Comparison of ENCODE assay signal across 22 mouse cellular contexts in genomic region chr10:121582287-121582686, GRCm38 (mm10). TPM values are rescaled to one million over a fixed set of nuclear protein-coding genes. Genes with fewer than 3 reads are reported as not detected.
A peak's percentile ranks its signal among the peaks of the same experiment; 100 is the strongest.
DNase-seq lines count a peak whose midpoint lies in the region; ATAC-seq lines count a peak whose summit lies in the region.
"Had no signal": no experiment of that assay in that cellular context is flagged by ENCODE, and none has a peak within 500 bp of the region (broad histone marks: within the 10 kb centered on the region; RNA-seq: fewer than 3 reads in every experiment).

No protein-coding gene starts in this region.

- H3K9ac ChIP-seq in kidney, embryonic 15.5 days = no peak overlapping the region
- H3K9ac ChIP-seq: embryonic facial prominence, embryonic 12.5 days; forebrain, embryonic 13.5 days; forebrain, embryonic 15.5 days; forebrain, postnatal 0 days had no signal

- peaks cover 53% of the 10 kb centered on the region for H3K36me3 ChIP-seq in kidney, embryonic 15.5 days
- peaks cover 56% of the 10 kb centered on the region for H3K36me3 ChIP-seq in megakaryocyte, embryonic 14.5 days (replicated peaks; ENCODE audit: low read length)
- peaks cover 52% of the 10 kb centered on the region for H3K36me3 ChIP-seq in macrophage (ENCODE audit: inconsistent target)

- peak; percentile 5 for DNase-seq in kidney, postnatal 10 days
- DNase-seq in layer of hippocampus, postnatal 10 days (ENCODE audit: low spot score in 2 of 2) = no peak
- DNase-seq: adrenal gland, adult 2 months; adrenal gland, postnatal 10 days; adrenal gland, postnatal 25 days; cerebellum, adult 11 months; cerebellum, adult 18-20 months; cerebellum, adult 9-10 months; cerebellum, postnatal 10 days; cerebellum, postnatal 25 days; forebrain, postnatal 0 days had no signal

- H3K27me3 ChIP-seq in kidney, embryonic 15.5 days = no peaks in the 10 kb centered on the region
- H3K27me3 ChIP-seq in megakaryocyte, embryonic 14.5 days (replicated peaks) = no peaks in the 10 kb centered on the region
- H3K27me3 ChIP-seq: embryonic facial prominence, embryonic 12.5 days; forebrain, embryonic 13.5 days; forebrain, embryonic 15.5 days had no signal

- H3K4me3 ChIP-seq in kidney, embryonic 15.5 days (replicated peaks) = no peak overlapping the region
- peak overlapping the region; percentile 18 for H3K4me3 ChIP-seq in megakaryocyte, embryonic 14.5 days (replicated peaks)
- H3K4me3 ChIP-seq in brown adipose tissue, adult 24 weeks (ENCODE audit: insufficient read depth, low read depth, low read length) = no peak overlapping the region
- H3K4me3 ChIP-seq in macrophage (ENCODE audit: inconsistent target) = no peak overlapping the region
- H3K4me3 ChIP-seq: embryonic facial prominence, embryonic 10.5 days; embryonic facial prominence, embryonic 12.5 days; forebrain, embryonic 13.5 days; forebrain, embryonic 15.5 days had no signal

- no peak overlapping the region for H3K27ac ChIP-seq in kidney, embryonic 15.5 days
- peak overlapping the region; percentile 69; the same call in 1 of the 2 replicates for H3K27ac ChIP-seq in brown adipose tissue, adult 24 weeks (replicated peaks; ENCODE audit: low read depth, low read length)
- H3K27ac ChIP-seq in macrophage = peak overlapping the region; percentile 31
- H3K27ac ChIP-seq: embryonic facial prominence, embryonic 10.5 days; embryonic facial prominence, embryonic 12.5 days; forebrain, embryonic 13.5 days; forebrain, embryonic 15.5 days had no signal

- H3K79me2 ChIP-seq in macrophage (ENCODE audit: inconsistent target) = peaks cover 88% of the 10 kb centered on the region

- no peak for ATAC-seq in kidney, embryonic 15.5 days (replicated peaks; ENCODE audit: low FRiP score)
- ATAC-seq in megakaryocyte, adult 5-6 weeks (ENCODE audit: poor library complexity, severe bottlenecking) = no peak
- no peak for ATAC-seq in cerebellum, adult (ENCODE audit: insufficient number of reproducible peaks, low FRiP score, low TSS enrichment)
- ATAC-seq: forebrain, embryonic 13.5 days; forebrain, embryonic 15.5 days; forebrain, postnatal 0 days had no signal

- WGBS in kidney, embryonic 15.5 days = 93% methylated on average over 8 of the region's 8 CpGs
- WGBS in macrophage (ENCODE audit: missing documents) = 90% methylated on average over 8 of the region's 8 CpGs

- H3K4me1 ChIP-seq in kidney, embryonic 15.5 days = peaks cover 12% of the 10 kb centered on the region
- H3K4me1 ChIP-seq in megakaryocyte, embryonic 14.5 days = peaks cover 46% of the 10 kb centered on the region
- H3K4me1 ChIP-seq in brown adipose tissue, adult 24 weeks (ENCODE audit: control insufficient read depth, insufficient read depth, insufficient read length, low read length) = peaks cover 9% of the 10 kb centered on the region; the same call in 1 of the 2 replicates

- H3K4me2 ChIP-seq in kidney, embryonic 15.5 days = no peak overlapping the region
- H3K4me2 ChIP-seq: embryonic facial prominence, embryonic 12.5 days; forebrain, embryonic 13.5 days; forebrain, embryonic 15.5 days had no signal

- no peaks in the 10 kb centered on the region for H3K9me3 ChIP-seq in kidney, embryonic 15.5 days (replicated peaks)
- no peaks in the 10 kb centered on the region for H3K9me3 ChIP-seq in megakaryocyte, embryonic 14.5 days
- H3K9me3 ChIP-seq: embryonic facial prominence, embryonic 10.5 days; embryonic facial prominence, embryonic 12.5 days; forebrain, embryonic 13.5 days; forebrain, embryonic 15.5 days had no signal

RNA-seq across cellular contexts. Expression of gene Tbk1, which starts 4.3 kb away (rescaled TPM):
- polyA plus RNA-seq in kidney, embryonic 15.5 days (2015; fragmentation: Nextera tagmentation; extraction: Ambion mirVana) = 31.2 and 31.8 TPM in 2 replicates
- polyA plus RNA-seq in megakaryocyte, embryonic 14.5 days (2012; ENCODE audit: insufficient read depth, low replicate concordance) = 2.7 TPM in 1 of 2 replicates, not detected in the other
- total RNA-seq in megakaryocyte, adult 5-6 weeks (2015) = 41.2 and 43.3 TPM in 2 replicates
- 91.2 and 91.3 TPM in 2 replicates for total RNA-seq in megakaryocyte, adult 5-6 weeks (2017)
- polyA plus RNA-seq in brown adipose tissue, adult 24 weeks (2012; ENCODE audit: insufficient read depth, insufficient read length, missing spikeins) = 9.4 and 16.4 TPM in 2 replicates
- 100 to 1,000 TPM; 373 to 867 (median 553) TPM for total RNA-seq in macrophage (2018; cell fraction: chromatin; rRNA removed)
- 100 to 1,000 TPM in 3 of 26 experiments, 10 to 100 TPM in 23; 63.2 to 111 (median 83.5) TPM for total RNA-seq in macrophage (2018; cell fraction: cytosol; rRNA removed)
- total RNA-seq in macrophage (2018; cell fraction: nucleus; rRNA removed) = 100 to 1,000 TPM; 205 to 418 (median 286) TPM
- 65.6 to 104 TPM (median 86.6 TPM) in 3 replicates for polyA plus RNA-seq in macrophage (2018)
- total RNA-seq in layer of hippocampus, postnatal 10 days (2021) = 10 to 100 TPM; 40.9 to 43.7 TPM

RNA-seq across cellular contexts. Expression of gene Xpot, which starts 43.8 kb away (rescaled TPM):
- polyA plus RNA-seq in kidney, embryonic 15.5 days (2015; fragmentation: Nextera tagmentation; extraction: Ambion mirVana) = 50.8 and 55.9 TPM in 2 replicates
- polyA plus RNA-seq in megakaryocyte, embryonic 14.5 days (2012; ENCODE audit: insufficient read depth, low replicate concordance) = 13.3 and 24.8 TPM in 2 replicates
- 29.7 and 34.3 TPM in 2 replicates for total RNA-seq in megakaryocyte, adult 5-6 weeks (2015)
- total RNA-seq in megakaryocyte, adult 5-6 weeks (2017) = 24.4 and 37.1 TPM in 2 replicates
- polyA plus RNA-seq in brown adipose tissue, adult 24 weeks (2012; ENCODE audit: insufficient read depth, insufficient read length, missing spikeins) = 30.2 and 40.6 TPM in 2 replicates
- 10 to 100 TPM; 12.6 to 84.7 (median 55.2) TPM for total RNA-seq in macrophage (2018; cell fraction: chromatin; rRNA removed)
- total RNA-seq in macrophage (2018; cell fraction: cytosol; rRNA removed) = 10 to 100 TPM; 19.9 to 35.8 (median 27.7) TPM
- 10 to 100 TPM; 18.0 to 55.3 (median 38.0) TPM for total RNA-seq in macrophage (2018; cell fraction: nucleus; rRNA removed)
- polyA plus RNA-seq in macrophage (2018) = 18.3 to 41.6 TPM (median 29.1 TPM) in 3 replicates
- total RNA-seq in layer of hippocampus, postnatal 10 days (2021) = 10 to 100 TPM; 69.5 to 72.9 TPM

RNA-seq across cellular contexts. Expression of gene D930020B18Rik, which starts 59.1 kb away (rescaled TPM):
- polyA plus RNA-seq in kidney, embryonic 15.5 days (2015; fragmentation: Nextera tagmentation; extraction: Ambion mirVana) = 0.19 and 0.42 TPM in 2 replicates
- not detected in 2 replicates for polyA plus RNA-seq in megakaryocyte, embryonic 14.5 days (2012; ENCODE audit: insufficient read depth, low replicate concordance)
- total RNA-seq in megakaryocyte, adult 5-6 weeks (2015) = not detected in 2 replicates
- 0.33 TPM in 1 of 2 replicates, not detected in the other for total RNA-seq in megakaryocyte, adult 5-6 weeks (2017)
- polyA plus RNA-seq in brown adipose tissue, adult 24 weeks (2012; ENCODE audit: insufficient read depth, insufficient read length, missing spikeins) = not detected in 2 replicates
- not detected for total RNA-seq in macrophage (2018; cell fraction: chromatin; rRNA removed)
- not detected for total RNA-seq in macrophage (2018; cell fraction: cytosol; rRNA removed)
- not detected for total RNA-seq in macrophage (2018; cell fraction: nucleus; rRNA removed)
- not detected in 3 replicates for polyA plus RNA-seq in macrophage (2018)
- under 1 TPM; 0.22 to 0.43 TPM for total RNA-seq in layer of hippocampus, postnatal 10 days (2021)
- total RNA-seq: adrenal gland, adult 2 months; adrenal gland, postnatal 10 days; adrenal gland, postnatal 25 days had no signal
- polyA plus RNA-seq: adrenal gland, adult 2 months; C2C12; forebrain, embryonic 13.5 days had no signal
